Mouse (Mus musculus) erythroid progenitor cell, adult 5-6 weeks (primary cell): ENCODE results near the gene Gabbr1. TPM values are rescaled to one million over a fixed set of nuclear protein-coding genes. Genes with fewer than 3 reads are reported as not detected.

ENCODE experiments used
- ATAC-seq: replicated peaks from 2 replicates; pipeline ENCODE4 v1.8.0; 2016; ENCODE audit warnings: moderate number of reproducible peaks, mild to moderate bottlenecking, moderate TSS enrichment, inconsistent platforms; ENCODE audit not compliant: poor library complexity, low FRiP score, severe bottlenecking
- total RNA-seq, 2 experiments: library from RNA; stranded (forward) in 1 of 2; stranded (reverse) in 1 of 2; fragments of 150-400 nt in 1 of 2; fragments of 186-747, 209-891 nt in 1 of 2; gene quantifications; 2 replicates each; pipeline versions ENCODE4 v1.2.3 to v1.2.4; 2015 to 2017; ENCODE audit warnings: low replicate concordance in 2 of 2

Gabbr1 gene
- total RNA-seq, 2 experiments from 2014 or later, result 1.5 to 3.8 TPM

DNA sequence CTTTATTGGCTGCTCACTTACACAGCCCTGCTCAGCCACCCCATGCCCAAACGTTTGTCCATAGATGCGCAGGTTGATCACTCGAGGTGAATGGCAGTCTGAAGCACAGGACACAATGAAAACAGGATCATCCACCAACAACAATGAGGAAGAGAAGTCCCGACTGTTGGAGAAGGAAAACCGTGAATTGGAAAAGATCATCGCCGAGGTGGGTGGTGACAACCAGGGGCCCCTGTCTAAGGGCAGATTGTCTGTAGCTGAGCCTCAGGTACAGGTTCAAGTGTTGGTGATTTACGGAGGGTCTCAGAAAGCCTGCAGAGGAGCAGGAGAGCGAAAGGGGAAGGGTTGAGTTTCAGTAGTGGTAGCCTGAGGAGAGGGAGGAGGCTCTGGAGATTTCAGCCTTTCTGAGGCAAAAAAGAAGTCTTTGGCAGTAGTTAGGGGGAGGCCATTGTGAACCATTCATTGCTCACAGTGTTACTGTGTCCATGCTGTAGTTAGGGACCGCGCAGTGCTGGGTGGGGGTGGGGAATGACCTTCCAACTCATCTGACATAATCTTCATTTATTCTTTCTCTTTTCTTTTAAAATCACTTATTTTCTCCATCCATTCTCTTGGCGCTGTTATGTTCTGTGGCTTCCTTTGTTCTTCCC lies 26.4 kb downstream of the Gabbr1 start:
- no peak for ATAC-seq

DNA sequence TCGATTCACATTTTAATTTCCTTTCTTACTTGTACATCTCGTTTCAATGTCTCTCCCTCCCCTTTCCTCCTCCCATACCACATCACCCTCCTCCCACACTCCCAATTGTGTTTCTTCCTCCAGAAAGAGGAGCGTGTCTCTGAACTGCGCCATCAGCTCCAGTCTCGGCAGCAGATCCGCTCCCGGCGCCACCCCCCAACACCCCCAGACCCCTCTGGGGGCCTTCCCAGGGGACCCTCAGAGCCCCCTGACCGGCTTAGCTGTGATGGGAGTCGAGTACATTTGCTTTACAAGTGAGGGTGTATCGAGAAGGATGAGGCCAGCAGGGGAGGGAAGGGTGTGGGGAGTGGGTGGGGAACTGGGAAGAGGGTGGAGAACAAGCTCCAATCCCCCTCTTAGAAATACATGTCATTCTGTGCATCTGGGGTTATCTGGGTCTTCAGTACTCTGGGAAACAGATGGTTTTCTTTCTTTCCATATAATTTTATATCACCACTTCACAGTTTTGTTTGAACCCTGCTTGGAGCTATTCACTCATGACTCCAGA lies 27.0 kb downstream of the Gabbr1 start:
- no peak for ATAC-seq

GRCm38 (mm10) chr17:37075181-37075580 lies 29.4 kb downstream of the Gabbr1 start:
- ATAC-seq, result no peak

- ATAC-seq, result no peak
These were observed 30.0 kb downstream of the Gabbr1 start for GRCm38 (mm10) chr17:37075766-37076165.

DNA sequence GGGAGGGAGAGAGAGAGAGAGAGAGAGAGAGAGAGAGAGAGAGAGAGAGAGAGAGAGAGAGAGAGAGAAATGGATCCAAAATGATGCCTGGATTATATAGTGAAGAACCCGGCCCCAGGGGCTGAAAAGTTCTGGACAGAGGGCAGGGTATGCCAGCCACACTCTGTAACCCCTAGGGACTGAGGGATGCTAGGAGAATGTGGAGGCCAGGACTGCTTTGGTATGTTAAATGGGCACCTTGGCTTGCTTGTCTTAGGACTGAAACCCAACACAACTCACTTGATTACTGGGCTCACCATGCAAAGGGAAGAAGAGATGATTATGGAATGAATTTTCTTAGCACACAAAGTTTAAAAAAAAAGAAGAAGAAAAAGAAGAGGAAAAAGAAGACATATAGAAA lies 32.4 kb downstream of the Gabbr1 start:
- ATAC-seq, result no peak

DNA sequence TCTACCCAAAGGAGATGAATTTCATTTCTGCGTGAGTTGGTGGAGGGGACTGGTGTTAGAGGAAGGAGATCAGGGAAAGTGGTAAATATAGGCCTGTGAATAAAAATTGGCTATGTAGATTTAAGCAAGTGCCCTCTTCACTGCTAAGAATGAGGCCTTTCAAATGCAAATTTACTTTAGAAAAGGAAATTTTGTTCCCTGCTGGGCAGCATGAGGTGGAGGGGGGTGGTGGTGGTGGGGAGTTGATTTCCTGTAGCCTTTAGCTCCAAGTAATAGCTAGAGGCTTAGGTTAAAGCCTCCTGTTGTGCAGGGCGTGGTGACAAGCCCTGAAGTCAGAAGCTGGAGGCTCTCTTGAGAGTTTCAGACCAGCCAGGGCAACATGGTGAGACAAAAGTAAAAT lies 33.2 kb downstream of the Gabbr1 start:
- no peak for ATAC-seq

DNA sequence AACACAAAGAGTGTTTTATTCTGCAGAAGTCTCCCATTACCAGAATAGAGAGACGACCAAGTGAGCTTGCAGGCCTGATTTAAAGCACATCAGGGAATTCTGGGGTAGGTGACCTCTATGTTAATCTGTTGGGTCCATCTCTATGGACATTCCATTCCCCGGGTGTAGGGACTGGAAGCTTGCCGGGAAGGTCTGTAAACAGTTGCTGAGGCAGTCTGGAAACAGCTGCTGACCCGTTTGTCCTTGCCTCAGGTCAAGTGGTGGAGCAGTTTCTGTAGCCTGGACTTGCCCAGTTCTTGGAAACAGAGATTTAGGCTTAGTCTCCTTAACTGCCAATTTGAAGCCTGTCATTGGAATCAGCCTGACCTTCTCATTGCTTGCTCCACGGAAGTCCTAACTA lies 34.4 kb downstream of the Gabbr1 start:
- no peak for ATAC-seq

GRCm38 (mm10) chr17:37081659-37082058 lies 35.9 kb downstream of the Gabbr1 start:
- ATAC-seq, result no peak

GRCm38 (mm10) chr17:37083327-37083726 lies 37.6 kb downstream of the Gabbr1 start:
- no peak for ATAC-seq

DNA sequence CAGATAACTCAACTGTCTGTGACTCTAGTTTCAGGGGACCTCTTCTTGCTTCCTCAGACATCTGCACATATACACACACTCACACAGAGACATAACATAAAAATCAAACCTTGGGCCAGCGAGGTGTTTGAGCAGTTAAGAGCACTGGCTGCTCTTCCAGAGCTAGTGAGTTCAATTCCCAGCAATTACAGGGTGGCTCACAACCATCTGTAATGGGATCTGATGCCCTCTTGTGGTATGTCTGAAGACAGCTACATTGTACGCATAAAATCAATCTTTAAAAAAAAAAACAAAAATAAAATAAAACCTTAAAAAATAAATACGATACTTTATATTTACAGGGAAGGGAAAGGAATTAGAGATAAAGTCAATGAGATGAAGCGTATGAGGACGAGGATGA lies 38.9 kb downstream of the Gabbr1 start:
- no peak for ATAC-seq

GRCm38 (mm10) chr17:37085545-37085944 lies 39.8 kb downstream of the Gabbr1 start:
- ATAC-seq, result no peak

- ATAC-seq, result no peak
These were observed 42.6 kb downstream of the Gabbr1 start, which contains the start of gene Olfr90 for GRCm38 (mm10) chr17:37088399-37088798. Olfr90 (minus strand) TSS chr17:37088499.

GRCm38 (mm10) chr17:37092198-37092597 lies 46.4 kb downstream of the Gabbr1 start:
- no peak for ATAC-seq

GRCm38 (mm10) chr17:37093289-37093688 lies 47.5 kb downstream of the Gabbr1 start:
- no peak for ATAC-seq

DNA sequence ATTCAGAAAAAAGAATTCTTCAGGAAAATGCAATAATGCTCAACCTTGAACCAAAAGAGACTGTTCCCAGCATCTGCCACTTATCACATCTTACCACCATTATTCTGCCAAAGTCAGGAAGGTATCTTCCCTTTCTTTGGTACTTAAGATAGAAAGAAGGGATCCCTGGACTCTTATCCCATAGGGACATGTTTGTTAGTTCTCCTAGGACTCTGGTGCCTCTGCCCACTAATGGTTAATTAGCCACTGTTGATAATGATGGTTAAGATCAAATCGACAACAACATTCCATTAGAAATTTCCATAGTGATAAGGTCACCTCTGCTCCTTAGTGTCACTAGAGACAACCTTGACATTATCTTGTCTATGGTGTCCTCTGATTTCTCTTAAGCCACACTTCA lies 52.4 kb downstream of the Gabbr1 start, which contains the start of gene Olfr91:
Gene Olfr91, minus strand, starts transcription at position 101 of the 400 bp plus-strand sequence.
- ATAC-seq, result no peak

DNA sequence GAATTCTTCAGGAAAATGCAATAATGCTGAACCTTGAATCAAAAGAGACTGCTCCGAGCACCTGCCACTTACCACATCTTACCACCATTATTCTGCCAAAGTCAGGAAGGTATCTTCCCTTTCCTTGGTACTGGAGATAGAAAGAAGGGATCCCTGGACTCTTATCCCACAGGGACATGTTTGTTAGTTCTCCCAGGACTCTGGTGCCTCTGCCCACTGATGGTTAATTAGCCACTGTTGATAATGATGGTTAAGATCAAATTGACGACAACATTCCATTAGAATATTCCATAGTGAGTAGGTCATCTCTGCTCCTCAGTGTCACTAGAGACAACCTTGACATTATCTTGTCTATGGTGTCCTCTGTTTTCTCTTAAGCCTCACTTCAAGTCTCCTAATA lies 74.2 kb downstream of the Gabbr1 start, which contains the start of gene Olfr92:
Gene Olfr92, minus strand, starts transcription at position 101 of the 400 bp plus-strand sequence.
- no peak for ATAC-seq

Other genes starting within 250 kb of the Gabbr1 start
- gene H2-M10.6, start 233.8 kb upstream of the Gabbr1 start, total RNA-seq (2015; ENCODE audit: low replicate concordance), result not detected in 2 replicates
- gene H2-M10.6, start 233.8 kb upstream of the Gabbr1 start, total RNA-seq (2017; ENCODE audit: low replicate concordance), result not detected in 2 replicates
- 41.8 and 46.5 TPM in 2 replicates for gene Trim26, start 208.8 kb upstream of the Gabbr1 start, total RNA-seq (2015; ENCODE audit: low replicate concordance)
- 13.9 and 15.8 TPM in 2 replicates for gene Trim26, start 208.8 kb upstream of the Gabbr1 start, total RNA-seq (2017; ENCODE audit: low replicate concordance)
- gene Trim15, start 178.8 kb upstream of the Gabbr1 start, total RNA-seq (2015; ENCODE audit: low replicate concordance), result 2.2 TPM in 1 of 2 replicates, not detected in the other
- 0.51 and 1.4 TPM in 2 replicates for gene Trim15, start 178.8 kb upstream of the Gabbr1 start, total RNA-seq (2017; ENCODE audit: low replicate concordance)
- 270 and 287 TPM in 2 replicates for gene Trim10, start 176.4 kb upstream of the Gabbr1 start, total RNA-seq (2015; ENCODE audit: low replicate concordance)
- gene Trim10, start 176.4 kb upstream of the Gabbr1 start, total RNA-seq (2017; ENCODE audit: low replicate concordance), result 428 and 543 TPM in 2 replicates
- not detected in 2 replicates for gene Trim40, start 155.8 kb upstream of the Gabbr1 start, total RNA-seq (2015; ENCODE audit: low replicate concordance)
- 1.8 TPM in 1 of 2 replicates, not detected in the other for gene Trim40, start 155.8 kb upstream of the Gabbr1 start, total RNA-seq (2017; ENCODE audit: low replicate concordance)
- gene Trim31, start 147.8 kb upstream of the Gabbr1 start, total RNA-seq (2015; ENCODE audit: low replicate concordance), result not detected in 2 replicates
- gene Trim31, start 147.8 kb upstream of the Gabbr1 start, total RNA-seq (2017; ENCODE audit: low replicate concordance), result not detected in 2 replicates
- gene Rnf39, start 103.0 kb upstream of the Gabbr1 start, total RNA-seq (2015; ENCODE audit: low replicate concordance), result not detected in 2 replicates
- gene Rnf39, start 103.0 kb upstream of the Gabbr1 start, total RNA-seq (2017; ENCODE audit: low replicate concordance), result not detected in 2 replicates
- gene Ppp1r11, start 94.2 kb upstream of the Gabbr1 start, total RNA-seq (2015; ENCODE audit: low replicate concordance), result 8.6 and 24.3 TPM in 2 replicates
- 2.2 and 10.8 TPM in 2 replicates for gene Ppp1r11, start 94.2 kb upstream of the Gabbr1 start, total RNA-seq (2017; ENCODE audit: low replicate concordance)
- gene Znrd1, start 87.4 kb upstream of the Gabbr1 start, total RNA-seq (2015; ENCODE audit: low replicate concordance), result 6.7 and 32.4 TPM in 2 replicates
- 4.4 TPM in 1 of 2 replicates, not detected in the other for gene Znrd1, start 87.4 kb upstream of the Gabbr1 start, total RNA-seq (2017; ENCODE audit: low replicate concordance)
- gene Znrd1as, start 87.4 kb upstream of the Gabbr1 start, total RNA-seq (2015; ENCODE audit: low replicate concordance), result 9.6 TPM in 1 of 2 replicates, not detected in the other
- 9.8 TPM in 1 of 2 replicates, not detected in the other for gene Znrd1as, start 87.4 kb upstream of the Gabbr1 start, total RNA-seq (2017; ENCODE audit: low replicate concordance)
- gene 2410137M14Rik, start 64.7 kb upstream of the Gabbr1 start, total RNA-seq (2015; ENCODE audit: low replicate concordance), result not detected in 2 replicates
- not detected in 2 replicates for gene 2410137M14Rik, start 64.7 kb upstream of the Gabbr1 start, total RNA-seq (2017; ENCODE audit: low replicate concordance)
- not detected in 2 replicates for gene H2-M5, start 56.4 kb upstream of the Gabbr1 start, total RNA-seq (2015; ENCODE audit: low replicate concordance)
- gene H2-M5, start 56.4 kb upstream of the Gabbr1 start, total RNA-seq (2017; ENCODE audit: low replicate concordance), result not detected in 2 replicates
- gene Zfp57, start 44.8 kb upstream of the Gabbr1 start, total RNA-seq (2015; ENCODE audit: low replicate concordance), result not detected in 2 replicates
- gene Zfp57, start 44.8 kb upstream of the Gabbr1 start, total RNA-seq (2017; ENCODE audit: low replicate concordance), result not detected in 2 replicates
- gene Mog, start 22.6 kb upstream of the Gabbr1 start, total RNA-seq (2015; ENCODE audit: low replicate concordance), result not detected in 2 replicates
- gene Mog, start 22.6 kb upstream of the Gabbr1 start, total RNA-seq (2017; ENCODE audit: low replicate concordance), result not detected in 2 replicates
- gene Olfr90, start 42.5 kb downstream of the Gabbr1 start, total RNA-seq (2015; ENCODE audit: low replicate concordance), result not detected in 2 replicates
- gene Olfr90, start 42.5 kb downstream of the Gabbr1 start, total RNA-seq (2017; ENCODE audit: low replicate concordance), result not detected in 2 replicates
- gene Olfr91, start 52.3 kb downstream of the Gabbr1 start, total RNA-seq (2015; ENCODE audit: low replicate concordance), result not detected in 2 replicates
- not detected in 2 replicates for gene Olfr91, start 52.3 kb downstream of the Gabbr1 start, total RNA-seq (2017; ENCODE audit: low replicate concordance)
- not detected in 2 replicates for gene Olfr92, start 74.1 kb downstream of the Gabbr1 start, total RNA-seq (2015; ENCODE audit: low replicate concordance)
- gene Olfr92, start 74.1 kb downstream of the Gabbr1 start, total RNA-seq (2017; ENCODE audit: low replicate concordance), result not detected in 2 replicates
- gene Olfr93, start 115.5 kb downstream of the Gabbr1 start, total RNA-seq (2015; ENCODE audit: low replicate concordance), result not detected in 2 replicates
- not detected in 2 replicates for gene Olfr93, start 115.5 kb downstream of the Gabbr1 start, total RNA-seq (2017; ENCODE audit: low replicate concordance)
- 4.0 TPM in 1 of 2 replicates, not detected in the other for gene Ubd, start 147.9 kb downstream of the Gabbr1 start, total RNA-seq (2015; ENCODE audit: low replicate concordance)
- gene Ubd, start 147.9 kb downstream of the Gabbr1 start, total RNA-seq (2017; ENCODE audit: low replicate concordance), result 4.5 and 8.9 TPM in 2 replicates
- gene Olfr94, start 155.0 kb downstream of the Gabbr1 start, total RNA-seq (2015; ENCODE audit: low replicate concordance), result not detected in 2 replicates
- gene Olfr94, start 155.0 kb downstream of the Gabbr1 start, total RNA-seq (2017; ENCODE audit: low replicate concordance), result not detected in 2 replicates
- gene Olfr95, start 167.2 kb downstream of the Gabbr1 start, total RNA-seq (2015; ENCODE audit: low replicate concordance), result not detected in 2 replicates
- gene Olfr95, start 167.2 kb downstream of the Gabbr1 start, total RNA-seq (2017; ENCODE audit: low replicate concordance), result not detected in 2 replicates
- not detected in 2 replicates for gene Olfr96, start 174.2 kb downstream of the Gabbr1 start, total RNA-seq (2015; ENCODE audit: low replicate concordance)
- not detected in 2 replicates for gene Olfr96, start 174.2 kb downstream of the Gabbr1 start, total RNA-seq (2017; ENCODE audit: low replicate concordance)
- gene Olfr97, start 191.4 kb downstream of the Gabbr1 start, total RNA-seq (2015; ENCODE audit: low replicate concordance), result not detected in 2 replicates
- not detected in 2 replicates for gene Olfr97, start 191.4 kb downstream of the Gabbr1 start, total RNA-seq (2017; ENCODE audit: low replicate concordance)
- gene Olfr98, start 217.8 kb downstream of the Gabbr1 start, total RNA-seq (2015; ENCODE audit: low replicate concordance), result not detected in 2 replicates
- gene Olfr98, start 217.8 kb downstream of the Gabbr1 start, total RNA-seq (2017; ENCODE audit: low replicate concordance), result not detected in 2 replicates
- 1.3 TPM in 1 of 2 replicates, not detected in the other for gene H2-M3, start 224.3 kb downstream of the Gabbr1 start, total RNA-seq (2015; ENCODE audit: low replicate concordance)
- 5.3 and 6.8 TPM in 2 replicates for gene H2-M3, start 224.3 kb downstream of the Gabbr1 start, total RNA-seq (2017; ENCODE audit: low replicate concordance)
- gene Olfr99, start 237.5 kb downstream of the Gabbr1 start, total RNA-seq (2015; ENCODE audit: low replicate concordance), result not detected in 2 replicates
- not detected in 2 replicates for gene Olfr99, start 237.5 kb downstream of the Gabbr1 start, total RNA-seq (2017; ENCODE audit: low replicate concordance)